Mouse (Mus musculus) T-cell, adult 66 days (primary cell): ENCODE results near the gene Vmn1r67. TPM values are rescaled to one million over a fixed set of nuclear protein-coding genes. Genes with fewer than 3 reads are reported as not detected.

Experiments
- total RNA-seq, 2 experiments: library from RNA; stranded (reverse); gene quantifications; 3 replicates in 1 of 2; 4 replicates in 1 of 2; pipeline ENCODE4 v1.2.4; 2023

Gene Vmn1r67
- total RNA-seq: not detected

GRCm38 (mm10) chr7:10443031-10443430 is at the start of gene Vmn1r67:
TSS of gene Vmn1r67 (plus strand) at chr7:10443331.

GRCm38 (mm10) chr7:10494786-10495521 is 51.8 kb downstream of the Vmn1r67 start, which contains the start of gene Zik1:
TSS of gene Zik1 (minus strand) at chr7:10495394.

Other genes with a start within 250 kb of the Vmn1r67 start
- not detected for gene Vmn1r66, start 165.3 kb upstream of the Vmn1r67 start, total RNA-seq
- gene Zik1, start 52.1 kb downstream of the Vmn1r67 start, total RNA-seq: 1 to 10 TPM in 1 of 2 experiments, under 1 TPM in 1; 0.92 to 1.2 TPM
- not detected for gene Vmn1r68, start 115.2 kb downstream of the Vmn1r67 start, total RNA-seq
- not detected for gene Vmn1r69, start 170.3 kb downstream of the Vmn1r67 start, total RNA-seq
- gene Vmn1r70, start 188.2 kb downstream of the Vmn1r67 start, total RNA-seq: not detected
- not detected for gene Nlrp4b, start 244.5 kb downstream of the Vmn1r67 start, total RNA-seq